ENCODE assay signal across 8 mouse cellular contexts in genomic region chr5:123171646-123172350, GRCm38 (mm10). TPM values are rescaled to one million over a fixed set of nuclear protein-coding genes. Genes with fewer than 3 reads are reported as not detected.
DNase-seq lines count a peak whose midpoint lies in the region; ATAC-seq and TF ChIP-seq lines count a peak whose summit lies in the region.

No protein-coding gene starts in this region.

- H3K79me2 ChIP-seq in liver, adult 2 months (ENCODE audit: control insufficient read depth, insufficient read depth, low read length): no peaks in the 10 kb centered on the region
- H3K79me2 ChIP-seq in myocyte (ENCODE audit: control insufficient read depth, insufficient read depth): no peaks in the 10 kb centered on the region

- TF ChIP-seq CTCF in brain, embryonic 14.5 days (IDR thresholded peaks at IDR 0.05; ENCODE audit: borderline replicate concordance, extremely low read depth, insufficient read depth, insufficient read length): peak; percentile 100
- TF ChIP-seq CTCF in liver, adult 2 months (IDR thresholded peaks at IDR 0.05; ENCODE audit: low read depth, low read length): peak; percentile 89

- peak; percentile 66 for ATAC-seq in heart, embryonic 11.5 days (replicated peaks; ENCODE audit: insufficient number of reproducible peaks, low FRiP score, low TSS enrichment)
- ATAC-seq in kidney, embryonic 15.5 days (replicated peaks; ENCODE audit: low FRiP score): peak; percentile 93

- no peak for TF ChIP-seq POLR2A in brain, embryonic 14.5 days (IDR thresholded peaks at IDR 0.05; ENCODE audit: borderline replicate concordance, extremely low read depth, insufficient read depth, insufficient read length, poor library complexity, severe bottlenecking)
- no peak for TF ChIP-seq POLR2A in liver, adult 2 months (IDR thresholded peaks at IDR 0.05; ENCODE audit: extremely low read depth, insufficient read depth, low read length)
- no peak for TF ChIP-seq POLR2A in myocyte (IDR thresholded peaks at IDR 0.05; ENCODE audit: insufficient read length, low read depth)

- peak overlapping the region; percentile 62 for H3K4me3 ChIP-seq in erythroblast, embryonic 14.5 days (replicated peaks)
- 0 out of 2 replicates have a peak overlapping the region, but pooled peaks have one; percentile 1 for H3K4me3 ChIP-seq in heart, embryonic 11.5 days (ENCODE audit: low read depth, low read length)
- peak overlapping the region; percentile 37 for H3K4me3 ChIP-seq in kidney, embryonic 15.5 days (replicated peaks)
- no peak overlapping the region for H3K4me3 ChIP-seq in liver, adult 2 months (ENCODE audit: insufficient read depth, low read depth, low read length)
- H3K4me3 ChIP-seq in myocyte: no peak overlapping the region

- peak; percentile 85 for DNase-seq in CD4-positive helper T cell, adult 2 months (ENCODE audit: low read depth, low spot score)
- peak; percentile 88 for DNase-seq in brain, embryonic 14.5 days (ENCODE audit: low read depth)
- DNase-seq in liver, adult 2 months (ENCODE audit: extremely low read depth, low read depth, low spot score): peak; percentile 77
- DNase-seq in spleen, postnatal 4 days (ENCODE audit: low spot score in 2 of 2): peak; percentile 93 to 97

- no peak overlapping the region for H3ac ChIP-seq in myocyte (ENCODE audit: control insufficient read depth, insufficient read length)

- 10% methylated on average over 22 of the region's 22 CpGs for WGBS in heart, embryonic 11.5 days (ENCODE audit: insufficient replicate concordance)
- 12% methylated on average over 22 of the region's 22 CpGs for WGBS in kidney, embryonic 15.5 days
- WGBS in liver, adult 2 months: 25% methylated on average over 22 of the region's 22 CpGs

- peaks cover 33% of the 10 kb centered on the region for H3K4me1 ChIP-seq in erythroblast, embryonic 14.5 days (ENCODE audit: control insufficient read depth)
- H3K4me1 ChIP-seq in heart, embryonic 11.5 days (ENCODE audit: control insufficient read depth, insufficient read depth, low read length): no peaks in the 10 kb centered on the region; the same call in 1 of the 2 replicates
- H3K4me1 ChIP-seq in kidney, embryonic 15.5 days: peaks cover 41% of the 10 kb centered on the region
- peaks cover 11% of the 10 kb centered on the region; the same call in 1 of the 2 replicates for H3K4me1 ChIP-seq in liver, adult 2 months (ENCODE audit: control insufficient read depth, insufficient read depth, low read length)

- H3K4me2 ChIP-seq in heart, embryonic 11.5 days: peak overlapping the region; percentile 58
- H3K4me2 ChIP-seq in kidney, embryonic 15.5 days: peak overlapping the region; percentile 66
- H3K4me2 ChIP-seq in myocyte (ENCODE audit: low read depth): peak overlapping the region; percentile 13

- no peak overlapping the region for H3K9ac ChIP-seq in heart, embryonic 11.5 days (ENCODE audit: low read depth, low read length)
- peak overlapping the region; percentile 27; the same call in 1 of the 2 replicates for H3K9ac ChIP-seq in kidney, embryonic 15.5 days
- no peak overlapping the region for H3K9ac ChIP-seq in liver, adult 2 months (ENCODE audit: low read depth, low read length)

- no peak overlapping the region for H3K27ac ChIP-seq in heart, embryonic 11.5 days (ENCODE audit: low read depth, low read length)
- H3K27ac ChIP-seq in kidney, embryonic 15.5 days: 0 out of 2 replicates have a peak overlapping the region, but pooled peaks have one; percentile 33
- H3K27ac ChIP-seq in liver, adult 2 months (replicated peaks; ENCODE audit: insufficient read depth, low read depth, low read length): 0 out of 2 replicates have a peak overlapping the region, but pooled peaks have one; percentile 3

- H3K36me3 ChIP-seq in erythroblast, embryonic 14.5 days (ENCODE audit: control insufficient read depth): peaks cover 31% of the 10 kb centered on the region
- H3K36me3 ChIP-seq in heart, embryonic 11.5 days (ENCODE audit: control insufficient read depth, insufficient read depth, low read length): no peaks in the 10 kb centered on the region
- peaks cover 5% of the 10 kb centered on the region for H3K36me3 ChIP-seq in kidney, embryonic 15.5 days
- peaks cover 47% of the 10 kb centered on the region for H3K36me3 ChIP-seq in liver, adult 2 months (ENCODE audit: control insufficient read depth, insufficient read depth, low read length)
- H3K36me3 ChIP-seq in myocyte (ENCODE audit: control insufficient read depth, insufficient read depth): no peaks in the 10 kb centered on the region

- H3K9me3 ChIP-seq in erythroblast, embryonic 14.5 days (ENCODE audit: control insufficient read depth, low read length): peaks cover 8% of the 10 kb centered on the region
- H3K9me3 ChIP-seq in heart, embryonic 11.5 days (replicated peaks; ENCODE audit: control insufficient read depth, low read length): no peaks in the 10 kb centered on the region
- H3K9me3 ChIP-seq in kidney, embryonic 15.5 days (replicated peaks): no peaks in the 10 kb centered on the region

- peaks cover 16% of the 10 kb centered on the region for H3K27me3 ChIP-seq in erythroblast, embryonic 14.5 days (ENCODE audit: control insufficient read depth)
- H3K27me3 ChIP-seq in heart, embryonic 11.5 days (ENCODE audit: control insufficient read depth, insufficient read depth, low read length): no peaks in the 10 kb centered on the region
- H3K27me3 ChIP-seq in kidney, embryonic 15.5 days: no peaks in the 10 kb centered on the region
- H3K27me3 ChIP-seq in liver, adult 2 months (ENCODE audit: control insufficient read depth, insufficient read depth, low read length): no peaks in the 10 kb centered on the region
- no peaks in the 10 kb centered on the region for H3K27me3 ChIP-seq in myocyte (ENCODE audit: control insufficient read depth, insufficient read depth, insufficient read length)

TF ChIP-seq in myocyte, 11 proteins besides CTCF, POLR2A, EP300 and RAD21:
- TF ChIP-seq E2F4 (IDR thresholded peaks at IDR 0.05; ENCODE audit: insufficient read depth): no peak
- no peak for TF ChIP-seq TCF12 (IDR thresholded peaks at IDR 0.05; ENCODE audit: insufficient read depth, poor library complexity, severe bottlenecking)
- TF ChIP-seq POLR2AphosphoS2 (IDR thresholded peaks at IDR 0.05; ENCODE audit: insufficient read length, low read depth): no peak
- TF ChIP-seq MYOG (IDR thresholded peaks at IDR 0.05; ENCODE audit: control insufficient read depth in 1 of 3, insufficient read depth in 1 of 3, insufficient read length in 2 of 3, low read depth in 2 of 3): no peak
- TF ChIP-seq SRF (IDR thresholded peaks at IDR 0.05; ENCODE audit: control insufficient read depth, insufficient read length, low read depth): no peak
- no peak for TF ChIP-seq CEBPB (IDR thresholded peaks at IDR 0.05; ENCODE audit: insufficient read depth, poor library complexity, severe bottlenecking)
- no peak for TF ChIP-seq TCF3 (IDR thresholded peaks at IDR 0.05; ENCODE audit: insufficient read length, low read depth)
- no peak for TF ChIP-seq REST (IDR thresholded peaks at IDR 0.05; ENCODE audit: insufficient read depth, insufficient read length)
- TF ChIP-seq MYOD1 (IDR thresholded peaks at IDR 0.05; ENCODE audit: control insufficient read depth in 1 of 3, insufficient read length in 2 of 3, low read depth in 2 of 3): no peak
- no peak for TF ChIP-seq USF1 (IDR thresholded peaks at IDR 0.05; ENCODE audit: low read depth)
- no peak for TF ChIP-seq MAX (IDR thresholded peaks at IDR 0.05; ENCODE audit: low read depth)

RNA-seq across cellular contexts. Expression of gene Psmd9, which starts 2.6 kb away (rescaled TPM):
- polyA plus RNA-seq in brain, embryonic 14.5 days (2012; rRNA removed): 36.2 and 41.2 TPM in 2 replicates
- polyA plus RNA-seq in erythroblast, embryonic 14.5 days (2012): 27.7 and 28.4 TPM in 2 replicates
- 59.5 and 66.7 TPM in 2 replicates for polyA plus RNA-seq in heart, embryonic 11.5 days (2014; fragmentation: Nextera tagmentation; extraction: Ambion mirVana)
- 82.5 and 90.5 TPM in 2 replicates for polyA plus RNA-seq in kidney, embryonic 15.5 days (2015; fragmentation: Nextera tagmentation; extraction: Ambion mirVana)
- 29.8 and 39.8 TPM in 2 replicates for total RNA-seq in liver, adult 2 months (2014; rRNA removed)
- 26.4 and 28.5 TPM in 2 replicates for polyA plus RNA-seq in liver, adult 2 months (2012; rRNA removed)
- polyA plus RNA-seq in myocyte (2012; fragmentation: generic; extraction: Trizol): 30.6 TPM

RNA-seq across cellular contexts. Expression of gene Hpd, which starts 10.7 kb away (rescaled TPM):
- polyA plus RNA-seq in brain, embryonic 14.5 days (2012; rRNA removed): not detected in 2 replicates
- polyA plus RNA-seq in erythroblast, embryonic 14.5 days (2012): not detected in 2 replicates
- polyA plus RNA-seq in heart, embryonic 11.5 days (2014; fragmentation: Nextera tagmentation; extraction: Ambion mirVana): not detected in 2 replicates
- polyA plus RNA-seq in kidney, embryonic 15.5 days (2015; fragmentation: Nextera tagmentation; extraction: Ambion mirVana): 0.99 and 1.5 TPM in 2 replicates
- total RNA-seq in liver, adult 2 months (2014; rRNA removed): 3,614 and 3,656 TPM in 2 replicates
- polyA plus RNA-seq in liver, adult 2 months (2012; rRNA removed): 3,813 and 5,374 TPM in 2 replicates
- not detected for polyA plus RNA-seq in myocyte (2012; fragmentation: generic; extraction: Trizol)

RNA-seq across cellular contexts. Expression of gene Setd1b, which starts 29.8 kb away (rescaled TPM):
- polyA plus RNA-seq in brain, embryonic 14.5 days (2012; rRNA removed): 7.3 and 21.0 TPM in 2 replicates
- 3.3 and 3.9 TPM in 2 replicates for polyA plus RNA-seq in erythroblast, embryonic 14.5 days (2012)
- 6.4 and 8.0 TPM in 2 replicates for polyA plus RNA-seq in heart, embryonic 11.5 days (2014; fragmentation: Nextera tagmentation; extraction: Ambion mirVana)
- polyA plus RNA-seq in kidney, embryonic 15.5 days (2015; fragmentation: Nextera tagmentation; extraction: Ambion mirVana): 11.0 and 11.1 TPM in 2 replicates
- 1.8 and 3.8 TPM in 2 replicates for total RNA-seq in liver, adult 2 months (2014; rRNA removed)
- 6.0 and 7.2 TPM in 2 replicates for polyA plus RNA-seq in liver, adult 2 months (2012; rRNA removed)
- 5.4 TPM for polyA plus RNA-seq in myocyte (2012; fragmentation: generic; extraction: Trizol)

RNA-seq across cellular contexts. Expression of gene Rhof, which starts 39.3 kb away (rescaled TPM):
- 9.3 and 11.0 TPM in 2 replicates for polyA plus RNA-seq in brain, embryonic 14.5 days (2012; rRNA removed)
- 0.38 and 0.52 TPM in 2 replicates for polyA plus RNA-seq in erythroblast, embryonic 14.5 days (2012)
- polyA plus RNA-seq in heart, embryonic 11.5 days (2014; fragmentation: Nextera tagmentation; extraction: Ambion mirVana): 1.4 and 1.7 TPM in 2 replicates
- polyA plus RNA-seq in kidney, embryonic 15.5 days (2015; fragmentation: Nextera tagmentation; extraction: Ambion mirVana): 3.0 and 3.6 TPM in 2 replicates
- 0.09 and 0.87 TPM in 2 replicates for total RNA-seq in liver, adult 2 months (2014; rRNA removed)
- polyA plus RNA-seq in liver, adult 2 months (2012; rRNA removed): 0.61 and 0.86 TPM in 2 replicates
- 1.6 TPM for polyA plus RNA-seq in myocyte (2012; fragmentation: generic; extraction: Trizol)

Comparison
In these comparisons a context has a peak if more than half of its experiments do, and no peak if none do; other contexts are left out.
1. H3K4me3 ChIP-seq: peak in erythroblast, embryonic 14.5 days (single experiment), heart, embryonic 11.5 days (single experiment) and kidney, embryonic 15.5 days (single experiment); none in liver, adult 2 months (single experiment) and myocyte (single experiment).
2. H3K4me2 ChIP-seq: peak in every context shown above with its lines; median percentile 66 in kidney, embryonic 15.5 days; 58 in heart, embryonic 11.5 days; 13 in myocyte.
3. RNA of gene Hpd, which starts 10.7 kb away (polyA plus RNA-seq): 3,813 to 5,374 TPM in liver, adult 2 months; 0.99 to 1.5 TPM in kidney, embryonic 15.5 days, not detected in heart, embryonic 11.5 days, not detected in brain, embryonic 14.5 days, not detected in erythroblast, embryonic 14.5 days and not detected in myocyte (single experiment); every median in the first group is over 1,000 times any median in the second.
4. Peak in every context shown above with its lines, with median percentiles within 50 percentile points of each other: DNase-seq.